Mouse (Mus musculus) heart, adult 8-10 months (tissue): ENCODE results near the gene Plekha6. TPM values are rescaled to one million over a fixed set of nuclear protein-coding genes. Genes with fewer than 3 reads are reported as not detected.

Source experiments
- DNase-seq: peaks from one replicate; pipeline ENCODE4 v3.0.0; 2022; ENCODE audit warnings: low spot score
- total RNA-seq, 4 experiments: library from RNA; stranded (reverse); gene quantifications; 2 replicates each; pipeline ENCODE4 v1.2.4; 2022

The Plekha6 gene
- total RNA-seq, 4 experiments from 2014 or later: 55.8 to 74.3 (median 66.5) TPM

- peak; percentile 55 for DNase-seq
Observed at GRCm38 (mm10) chr1:133146014-133147009, 17.7 kb upstream of the Plekha6 start.

- no peak for DNase-seq
Observed at GRCm38 (mm10) chr1:133147324-133147723, 16.7 kb upstream of the Plekha6 start.

- DNase-seq: no peak
Observed at GRCm38 (mm10) chr1:133148122-133148521, 15.9 kb upstream of the Plekha6 start.

DNA sequence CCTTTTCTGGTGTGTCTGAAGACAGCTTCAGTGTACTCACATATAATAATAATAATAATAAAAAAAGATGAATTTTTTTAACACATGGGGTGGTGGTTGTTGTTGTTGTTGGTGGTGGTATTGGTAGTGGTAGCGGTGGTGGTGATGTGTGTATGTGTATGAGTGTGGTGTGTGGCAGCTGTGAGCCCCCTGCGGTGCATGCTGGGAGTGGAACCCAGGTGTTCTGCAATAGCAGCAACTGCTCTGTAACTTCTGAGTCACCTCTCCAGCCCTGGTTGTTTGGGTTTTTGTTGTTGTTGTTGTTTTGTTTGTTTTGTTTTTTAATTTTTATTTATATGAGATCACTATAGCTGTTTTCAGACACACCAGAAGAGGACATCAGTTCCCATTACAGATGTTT, 13.5 kb upstream of the Plekha6 start:
- DNase-seq: no peak

DNA sequence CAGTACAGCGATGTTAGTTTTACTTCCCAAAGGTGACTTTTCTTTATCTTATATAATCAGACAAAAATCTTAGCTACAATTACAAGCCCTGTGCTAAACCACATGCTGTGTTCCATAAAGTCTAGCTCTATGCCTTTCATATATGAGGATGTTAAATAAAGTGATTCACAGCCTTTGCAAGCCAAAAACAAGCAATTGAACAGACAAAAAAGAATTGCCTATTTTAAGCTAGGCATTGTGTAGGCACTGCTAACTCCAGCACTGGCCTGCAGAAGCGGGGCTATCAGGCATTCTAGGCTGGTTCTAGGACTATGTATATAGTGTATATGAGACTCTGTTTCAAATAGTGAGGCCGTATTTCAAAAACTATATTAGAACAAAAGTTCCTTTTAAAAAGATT, 11.8 kb upstream of the Plekha6 start:
- DNase-seq: no peak

DNA sequence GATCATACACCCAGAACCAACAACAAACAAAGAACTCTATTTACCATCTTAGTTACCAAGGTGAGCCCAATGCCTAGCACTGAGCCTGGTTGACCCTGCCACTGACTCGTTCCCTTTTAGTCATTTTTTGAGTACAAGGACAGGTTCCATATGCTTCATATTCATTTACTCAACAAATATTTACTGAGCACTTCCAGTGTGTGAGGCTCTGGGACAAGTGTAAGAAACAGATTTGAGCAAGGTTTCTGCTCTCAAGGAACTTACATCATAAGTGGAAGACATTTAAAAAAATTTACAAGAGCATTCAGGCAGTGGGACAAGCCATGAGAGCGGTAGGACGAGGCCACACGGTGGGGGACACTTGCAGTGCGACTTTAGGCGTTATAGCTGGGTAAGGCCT, 8.7 kb upstream of the Plekha6 start:
- DNase-seq: no peak

DNA sequence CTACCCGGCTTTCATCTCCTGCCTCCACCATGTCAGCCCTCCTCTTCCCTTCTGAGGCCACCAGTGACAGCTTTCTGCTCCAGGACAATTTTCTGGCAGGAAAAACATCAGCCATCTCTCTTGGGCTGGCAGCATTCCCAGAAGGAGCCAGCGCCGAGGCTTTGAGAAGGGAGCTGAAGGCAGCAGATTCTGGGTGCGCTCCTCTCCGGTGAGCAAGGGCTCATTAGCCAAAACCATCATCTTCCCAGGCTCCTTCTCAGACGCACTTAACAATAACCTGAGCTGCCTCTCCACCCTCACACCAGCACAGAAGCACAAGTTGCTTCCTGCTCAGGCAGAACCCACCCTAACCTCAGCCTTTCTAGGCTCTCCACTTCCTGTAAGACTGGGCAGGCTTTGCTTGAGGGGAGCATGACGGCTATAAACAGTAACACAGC, 4.9 kb upstream of the Plekha6 start:
- DNase-seq: no peak

GRCm38 (mm10) chr1:133161559-133161958, 2.5 kb upstream of the Plekha6 start:
- DNase-seq: no peak

DNA sequence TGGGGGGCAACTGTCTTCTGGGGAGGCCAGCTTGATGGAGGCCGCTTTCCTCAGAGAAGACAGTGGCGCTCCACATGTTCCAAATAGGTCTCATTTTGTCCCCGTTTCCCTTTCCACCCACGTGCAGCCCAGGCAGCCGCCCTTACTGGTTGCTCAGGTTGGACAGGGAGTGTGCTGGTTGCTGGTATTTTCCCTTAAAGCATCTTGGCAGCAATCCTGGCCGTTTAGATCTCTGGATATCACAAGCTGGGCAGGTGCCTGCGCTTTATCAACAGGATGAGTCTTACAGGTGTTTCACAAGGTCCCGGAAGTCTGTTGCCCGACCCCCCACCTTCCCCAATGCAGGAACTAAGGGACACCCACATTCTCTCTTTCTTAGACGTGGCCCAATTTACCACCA, 2.0 kb upstream of the Plekha6 start:
- no peak for DNase-seq

- DNase-seq: no peak
Observed at GRCm38 (mm10) chr1:133162981-133163380, 1.0 kb upstream of the Plekha6 start.

- DNase-seq: no peak
Observed at GRCm38 (mm10) chr1:133164591-133165011, 591 bp downstream of the Plekha6 start.

DNA sequence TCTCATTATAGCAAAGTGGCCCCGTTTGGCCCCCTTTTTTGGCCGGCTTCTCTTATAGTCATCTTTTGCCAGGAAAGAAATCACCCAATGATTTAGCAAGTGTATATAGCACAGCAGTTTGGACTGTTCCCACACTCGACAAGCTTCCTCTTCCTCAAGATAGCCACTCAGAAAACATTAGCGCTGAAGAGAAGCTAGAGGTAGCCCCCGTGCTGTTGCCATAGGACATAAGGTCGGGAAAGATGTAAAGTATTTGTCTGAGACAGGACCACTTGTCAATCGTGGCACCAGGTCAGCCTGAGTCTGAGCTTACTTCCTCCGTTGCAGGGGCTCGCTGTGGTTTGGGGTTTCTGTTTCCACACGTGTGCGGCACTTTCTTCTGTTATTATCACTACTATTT, 1.1 kb downstream of the Plekha6 start:
- no peak for DNase-seq

- no peak for DNase-seq
Observed at GRCm38 (mm10) chr1:133168318-133169060, 4.5 kb downstream of the Plekha6 start.

DNA sequence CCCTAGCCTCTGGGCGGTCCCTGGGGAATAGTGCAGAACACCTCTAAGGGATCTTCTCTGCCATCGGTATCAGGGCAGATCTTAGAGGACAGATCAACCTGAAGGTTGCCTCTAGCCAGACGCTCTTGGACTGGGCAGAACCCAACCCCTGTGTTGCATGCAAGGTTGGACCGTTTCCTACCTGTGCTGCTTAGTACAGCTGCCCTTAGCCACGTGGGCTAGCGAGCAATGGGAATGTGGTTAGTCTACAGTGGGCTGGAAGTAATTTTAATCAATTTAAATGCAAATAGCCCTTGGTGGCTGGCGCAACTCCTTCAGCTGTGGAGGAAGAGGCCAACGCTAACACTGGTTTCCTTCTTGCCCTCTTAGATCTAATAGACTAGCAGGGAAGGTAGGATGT, 6.2 kb downstream of the Plekha6 start:
- DNase-seq: no peak

- DNase-seq: no peak
Observed at GRCm38 (mm10) chr1:133171357-133171756, 7.3 kb downstream of the Plekha6 start.

DNA sequence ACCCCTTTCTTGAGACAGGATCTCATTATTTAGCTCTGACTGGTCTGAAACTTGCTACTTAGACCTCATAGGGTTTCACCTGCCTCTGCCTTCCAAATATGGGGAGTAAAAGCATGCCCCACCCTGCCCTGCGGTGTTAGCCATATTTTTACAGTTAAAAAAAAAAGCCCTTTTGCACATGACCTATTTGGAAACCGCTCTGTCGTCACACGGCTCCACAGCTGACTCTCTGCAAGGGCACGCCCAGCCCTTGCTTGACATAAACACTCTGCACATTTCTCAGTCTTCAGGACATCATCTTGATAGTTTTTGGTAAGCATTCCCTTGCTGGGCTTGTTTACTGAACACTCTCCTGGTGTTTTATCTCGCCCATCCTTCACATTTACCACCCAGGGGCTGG, 11.1 kb downstream of the Plekha6 start:
- DNase-seq: no peak

DNA sequence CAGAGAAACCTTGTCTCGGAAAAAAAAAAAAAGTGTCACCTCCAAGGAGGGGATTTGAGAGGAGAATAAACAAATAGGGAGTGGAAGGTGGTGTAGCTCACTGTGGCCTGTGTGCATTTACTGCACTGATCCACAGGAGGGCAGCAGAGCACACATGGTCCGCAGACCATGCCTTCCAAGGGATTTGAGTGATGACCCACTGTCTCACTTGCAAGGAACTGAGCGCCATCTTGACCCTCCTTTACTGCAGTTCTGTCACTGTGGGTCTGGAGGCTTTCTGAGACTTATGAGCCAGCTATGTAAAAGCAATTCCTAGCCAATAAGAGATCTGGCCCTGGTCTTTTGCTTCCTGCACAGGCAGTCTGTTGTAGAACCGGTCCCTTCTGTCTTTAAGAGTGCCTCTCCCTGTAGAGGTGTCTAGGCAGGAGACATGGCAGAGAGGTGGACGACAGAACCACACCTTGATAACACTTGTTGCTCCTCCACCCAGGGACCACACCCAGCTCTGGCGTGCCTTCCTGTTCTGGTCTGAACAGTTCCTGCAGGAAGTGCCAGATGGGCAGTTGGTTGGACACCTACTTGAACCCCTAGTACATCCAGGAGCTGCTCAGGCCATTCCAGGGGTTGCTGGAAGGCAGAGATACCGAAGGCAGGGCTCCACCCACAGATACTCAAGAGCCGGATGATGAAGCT, 13.6 kb downstream of the Plekha6 start:
- DNase-seq: peak; percentile 55

- DNase-seq: no peak
Observed at GRCm38 (mm10) chr1:133178732-133179440, 14.9 kb downstream of the Plekha6 start.

DNA sequence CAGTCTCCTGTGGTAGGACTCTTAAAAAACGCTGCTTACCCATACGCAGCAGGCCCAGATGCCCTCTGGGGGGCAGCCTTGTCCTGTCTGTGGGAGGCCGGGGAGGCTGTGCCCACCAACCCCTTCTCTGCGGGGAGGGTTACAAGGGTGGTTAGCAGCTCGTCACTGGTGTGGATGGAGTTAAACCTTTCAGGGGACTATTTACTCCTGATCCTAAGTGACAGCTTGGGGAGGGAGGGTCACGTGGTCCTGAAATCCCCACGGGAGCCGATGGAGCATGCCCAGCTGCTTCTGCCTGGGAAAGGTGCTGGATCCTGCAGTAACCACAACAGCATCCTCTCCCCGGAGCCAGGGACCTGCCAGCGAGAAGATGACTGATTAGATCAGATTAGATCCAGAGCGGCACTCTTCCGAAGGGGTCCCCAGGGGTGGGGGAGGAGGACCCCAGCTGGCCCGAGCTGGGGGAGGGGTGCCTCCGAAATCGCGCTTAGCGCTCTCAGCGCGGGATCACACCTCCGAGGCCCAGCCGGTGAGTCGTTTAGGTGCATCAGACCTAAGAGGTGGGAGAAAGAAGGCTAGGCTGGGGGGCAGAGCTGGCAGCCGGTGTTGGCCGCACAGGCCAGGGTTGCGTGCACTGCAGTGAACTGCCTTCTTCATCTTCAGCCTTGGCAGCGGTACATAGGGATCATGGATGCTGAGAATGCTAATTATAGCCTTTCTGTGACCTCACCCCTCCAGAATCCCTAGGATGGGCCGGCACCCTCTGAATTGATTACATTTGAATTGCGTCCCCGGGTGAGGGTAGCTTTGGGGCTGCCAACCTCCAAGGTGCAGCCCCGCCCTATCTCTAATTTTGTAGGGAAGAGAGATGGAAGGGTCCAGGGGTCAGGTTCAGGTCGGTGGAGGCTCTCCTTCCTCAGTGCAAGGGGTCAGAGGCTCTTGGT, 17.3 kb downstream of the Plekha6 start:
- DNase-seq: peak; percentile 66

- DNase-seq: no peak
Observed at GRCm38 (mm10) chr1:133182016-133182705, 18.2 kb downstream of the Plekha6 start.
